Mouse (Mus musculus): ENCODE results near the gene Mtf1. TPM values are rescaled to one million over a fixed set of nuclear protein-coding genes. Genes with fewer than 3 reads are reported as not detected.

The Mtf1 gene
- total and polyA plus RNA-seq, 3 experiments = 17.8 to 37.8 (median 28.9) TPM

- H3K9me3 ChIP-seq (replicated peaks; ENCODE audit: insufficient read depth, low read length) = no peaks in the 10 kb centered on the region
- TF ChIP-seq RAD21 (IDR thresholded peaks at IDR 0.05; ENCODE audit: low read depth, low read length) = no peak
- no peak for TF ChIP-seq NELFE (IDR thresholded peaks at IDR 0.05; ENCODE audit: low read depth, low read length)
- TF ChIP-seq CTCF (IDR thresholded peaks at IDR 0.05 in 2 of 3, conservative IDR thresholded peaks at IDR 0.05 in 1 of 3; ENCODE audit: control insufficient read depth in 1 of 3, insufficient read depth in 1 of 3, low read depth in 2 of 3, low read length in 3 of 3, poor library complexity in 1 of 3, severe bottlenecking in 1 of 3) = no peak
- no peak for TF ChIP-seq MAZ (IDR thresholded peaks at IDR 0.05; ENCODE audit: low read depth, low read length)
- TF ChIP-seq MYC (IDR thresholded peaks at IDR 0.05; ENCODE audit: low read depth, low read length) = no peak
- no peak for TF ChIP-seq ZC3H11A (IDR thresholded peaks at IDR 0.05; ENCODE audit: low read depth, low read length)
- no peak for TF ChIP-seq TAL1 (IDR thresholded peaks at IDR 0.05; ENCODE audit: low read length)
- TF ChIP-seq GATA1 (IDR thresholded peaks at IDR 0.05; ENCODE audit: low read depth, low read length) = no peak
- TF ChIP-seq RCOR1 (IDR thresholded peaks at IDR 0.05; ENCODE audit: low read depth, low read length) = no peak
- no peak for TF ChIP-seq USF1 (IDR thresholded peaks at IDR 0.05; ENCODE audit: low read depth, low read length)
- TF ChIP-seq MAFK (IDR thresholded peaks at IDR 0.05; ENCODE audit: borderline replicate concordance, low read depth, low read length) = no peak
- no peak overlapping the region for H3K27ac ChIP-seq (ENCODE audit: control insufficient read depth, low read depth, low read length)
- peaks cover 0 to 11% of the 10 kb centered on the region in 2 experiments; a peak in 2 of 4 replicates for H3K36me3 ChIP-seq (ENCODE audit: control insufficient read depth in 1 of 2, insufficient read depth in 2 of 2, low read length in 2 of 2)
- no peaks in the 10 kb centered on the region for H3K4me1 ChIP-seq (ENCODE audit: control insufficient read depth in 1 of 2, insufficient read depth in 2 of 2, low read length in 2 of 2)
- H3K4me3 ChIP-seq (ENCODE audit: control insufficient read depth in 1 of 2, insufficient read depth in 1 of 2, low read depth in 2 of 2, low read length in 2 of 2) = no peak overlapping the region
- H3K9ac ChIP-seq (ENCODE audit: control insufficient read depth, low read depth, low read length, poor library complexity, severe bottlenecking) = no peak overlapping the region
- H3K79me2 ChIP-seq (ENCODE audit: control insufficient read depth, insufficient read depth, low read length, poor library complexity) = no peaks in the 10 kb centered on the region
- no peaks in the 10 kb centered on the region for H3K27me3 ChIP-seq (ENCODE audit: control insufficient read depth in 1 of 2, insufficient read depth in 2 of 2, low read length in 2 of 2)
- DNase-seq (ENCODE audit: low read depth, low spot score) = no peak
These were observed 18.0 kb upstream of the Mtf1 start for GRCm38 (mm10) chr4:124783937-124784336.

GRCm38 (mm10) chr4:124790013-124790412 lies 11.9 kb upstream of the Mtf1 start:
- DNase-seq (ENCODE audit: low read depth, low spot score) = no peak
- TF ChIP-seq ZNF384 (IDR thresholded peaks at IDR 0.05; ENCODE audit: low read depth, low read length) = no peak
- no peak for TF ChIP-seq MEF2A (IDR thresholded peaks at IDR 0.05; ENCODE audit: extremely low read depth, insufficient replicate concordance, low read depth, low read length, poor library complexity, severe bottlenecking)
- TF ChIP-seq USF1 (IDR thresholded peaks at IDR 0.05; ENCODE audit: low read depth, low read length) = no peak
- TF ChIP-seq TCF12 (IDR thresholded peaks at IDR 0.05; ENCODE audit: low read depth, low read length) = no peak
- TF ChIP-seq POLR2AphosphoS2 (IDR thresholded peaks at IDR 0.05; ENCODE audit: low read length) = no peak
- no peak for TF ChIP-seq POLR2AphosphoS5 (IDR thresholded peaks at IDR 0.05; ENCODE audit: borderline replicate concordance, low read depth, low read length)
- no peak for TF ChIP-seq USF2 (IDR thresholded peaks at IDR 0.05; ENCODE audit: borderline replicate concordance in 1 of 2, insufficient read depth in 1 of 2, low read depth in 1 of 2, low read length in 2 of 2)
- no peak for TF ChIP-seq ZMIZ1 (IDR thresholded peaks at IDR 0.05; ENCODE audit: low read depth, low read length)
- Histone ChIP-seq H3K4me3 (ENCODE audit: control insufficient read depth in 1 of 2, insufficient read depth in 1 of 2, low read depth in 2 of 2, low read length in 2 of 2) (no peak overlapping the region), H3K27ac (ENCODE audit: control insufficient read depth, low read depth, low read length) (no peak overlapping the region), H3K9ac (ENCODE audit: control insufficient read depth, low read depth, low read length, poor library complexity, severe bottlenecking) (no peak overlapping the region), H3K36me3 (ENCODE audit: control insufficient read depth in 1 of 2, insufficient read depth in 2 of 2, low read length in 2 of 2) (peaks cover 0 to 18% of the 10 kb centered on the region in 2 experiments; a peak in 2 of 4 replicates), H3K9me3 (replicated peaks; ENCODE audit: insufficient read depth, low read length) (no peaks in the 10 kb centered on the region), H3K4me1 (ENCODE audit: control insufficient read depth in 1 of 2, insufficient read depth in 2 of 2, low read length in 2 of 2) (no peaks in the 10 kb centered on the region), H3K27me3 (ENCODE audit: control insufficient read depth in 1 of 2, insufficient read depth in 2 of 2, low read length in 2 of 2) (no peaks in the 10 kb centered on the region), H3K79me2 (ENCODE audit: control insufficient read depth, insufficient read depth, low read length, poor library complexity) (no peaks in the 10 kb centered on the region)

Measured in MEL (cell line).